Mouse (Mus musculus) kidney, embryonic 14.5 days (tissue): ENCODE measurements around the gene Pla2g4e. TPM values are rescaled to one million over a fixed set of nuclear protein-coding genes. Genes with fewer than 3 reads are reported as not detected.

Experiments used
- ATAC-seq: fragments of 200-750 bp; cut with Nextera tagmentation; 2 replicates; pipeline ENCODE4 v1.8.0; 2017; ENCODE audit warnings: moderate number of reproducible peaks, mild to moderate bottlenecking, moderate TSS enrichment, moderate library complexity; ENCODE audit not compliant: low FRiP score, low TSS enrichment
- H3K27ac ChIP-seq: fragments of 300-500 bp; sonication (generic); 2 replicates; pipeline ENCODE4 v1.5.1; 2014; ENCODE audit warnings: low read depth, mild to moderate bottlenecking, low read length, moderate library complexity, mixed read lengths
- H3K27me3 ChIP-seq: fragments of 300-500 bp; sonication (generic); 2 replicates; pipeline ENCODE4 v1.6.1; 2014; ENCODE audit warnings: mild to moderate bottlenecking, low read length; ENCODE audit not compliant: control insufficient read depth, insufficient read depth
- H3K36me3 ChIP-seq: fragments of 300-500 bp; sonication (generic); 2 replicates; pipeline ENCODE4 v1.6.1; 2014; ENCODE audit warnings: low read length, mixed read lengths; ENCODE audit not compliant: control insufficient read depth, insufficient read depth
- H3K4me1 ChIP-seq: fragments of 300-500 bp; sonication (generic); 2 replicates; pipeline ENCODE4 v1.6.1; 2014; ENCODE audit warnings: low read length, mixed read lengths; ENCODE audit not compliant: control insufficient read depth, insufficient read depth
- H3K4me2 ChIP-seq: fragments of 300-500 bp; sonication (generic); replicated peaks from 2 replicates; pipeline ENCODE4 v1.6.1; 2014; ENCODE audit warnings: low read depth, mild to moderate bottlenecking, low read length
- H3K4me3 ChIP-seq: fragments of 300-500 bp; sonication (generic); 2 replicates; pipeline ENCODE4 v1.5.1; 2014; ENCODE audit warnings: mild to moderate bottlenecking, low read length
- H3K9ac ChIP-seq: fragments of 300-500 bp; sonication (generic); 2 replicates; pipeline ENCODE4 v1.6.1; 2014; ENCODE audit warnings: low read depth, mild to moderate bottlenecking, low read length, moderate library complexity
- H3K9me3 ChIP-seq: fragments of 300-500 bp; sonication (generic); 2 replicates; pipeline ENCODE4 v1.6.1; 2016; ENCODE audit warnings: low read length; ENCODE audit not compliant: control insufficient read depth
- WGBS: fragments of 180-500 bp; shearing (Covaris S2); extraction: QIAGEN DNeasy Blood & Tissue Kit; methylation state at CpG from one replicate; pipeline ENCODE4 v1.1.7; 2014; 5-methylcytosine and 5-hydroxymethylcytosine counted together
- polyA plus RNA-seq: library from polyadenylated mRNA; unstranded; fragments of >200 nt; fragmentation: Nextera tagmentation; extraction: Ambion mirVana; gene quantifications from 2 replicates; pipeline ENCODE4 v1.2.1, GENCODE M21; 2014

The Pla2g4e gene
- polyA plus RNA-seq, 1 experiment from 2014 or later = not detected

DNA sequence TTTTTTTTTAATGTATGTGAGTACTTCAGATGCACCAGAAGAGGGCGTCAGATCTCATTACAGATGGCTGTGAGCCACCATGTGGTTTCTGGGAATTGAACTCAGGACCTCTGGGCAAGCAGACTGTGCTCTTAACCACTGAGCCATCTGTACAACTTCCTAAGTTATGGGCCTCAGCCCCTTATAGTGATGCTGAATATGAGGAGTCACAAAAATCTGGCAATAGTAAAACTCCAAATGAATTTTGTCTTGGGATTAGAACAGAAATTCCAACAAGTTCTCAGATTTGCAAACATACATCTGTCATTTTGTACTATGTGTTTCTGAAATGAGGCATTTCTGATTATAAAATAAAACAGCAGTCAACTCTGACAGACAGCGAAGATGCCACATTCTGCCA lies 33.7 kb downstream of the Pla2g4e start:
- H3K4me3 ChIP-seq = no peak overlapping the region
- no peak overlapping the region for H3K9ac ChIP-seq
- no peak overlapping the region for H3K27ac ChIP-seq
- no peaks in the 10 kb centered on the region for H3K4me1 ChIP-seq
- H3K27me3 ChIP-seq = no peaks in the 10 kb centered on the region
- no peak for ATAC-seq
- WGBS = 67% methylated on average over 2 of the region's 2 CpGs
- H3K4me2 ChIP-seq = no peak overlapping the region
- no peaks in the 10 kb centered on the region for H3K9me3 ChIP-seq
- no peaks in the 10 kb centered on the region for H3K36me3 ChIP-seq

DNA sequence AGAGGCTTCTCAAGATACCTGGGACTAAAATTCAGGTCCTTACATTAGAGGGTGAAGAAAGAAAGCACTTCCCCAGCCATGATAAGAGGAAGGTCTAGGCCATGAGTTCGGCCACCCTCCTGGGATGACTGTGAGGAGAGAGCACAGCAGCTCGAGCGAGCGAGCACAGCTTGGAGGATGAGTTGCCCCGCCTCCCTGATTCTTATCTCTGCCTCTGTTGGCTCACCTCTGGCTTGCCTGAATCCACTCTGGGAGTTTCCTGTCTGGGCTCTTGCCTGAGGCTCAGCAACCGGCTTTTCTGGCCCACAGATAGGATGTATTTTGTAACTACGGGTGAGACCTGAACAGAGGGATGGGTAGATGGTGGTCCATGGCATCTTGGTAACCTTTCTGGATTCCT lies 37.2 kb downstream of the Pla2g4e start:
- Histone ChIP-seq H3K27me3 (no peaks in the 10 kb centered on the region), H3K4me3 (no peak overlapping the region), H3K4me2 (no peak overlapping the region), H3K9me3 (no peaks in the 10 kb centered on the region), H3K9ac (no peak overlapping the region), H3K27ac (no peak overlapping the region), H3K4me1 (no peaks in the 10 kb centered on the region), H3K36me3 (no peaks in the 10 kb centered on the region)
- no peak for ATAC-seq
- WGBS = 53% methylated on average over 7 of the region's 7 CpGs

DNA sequence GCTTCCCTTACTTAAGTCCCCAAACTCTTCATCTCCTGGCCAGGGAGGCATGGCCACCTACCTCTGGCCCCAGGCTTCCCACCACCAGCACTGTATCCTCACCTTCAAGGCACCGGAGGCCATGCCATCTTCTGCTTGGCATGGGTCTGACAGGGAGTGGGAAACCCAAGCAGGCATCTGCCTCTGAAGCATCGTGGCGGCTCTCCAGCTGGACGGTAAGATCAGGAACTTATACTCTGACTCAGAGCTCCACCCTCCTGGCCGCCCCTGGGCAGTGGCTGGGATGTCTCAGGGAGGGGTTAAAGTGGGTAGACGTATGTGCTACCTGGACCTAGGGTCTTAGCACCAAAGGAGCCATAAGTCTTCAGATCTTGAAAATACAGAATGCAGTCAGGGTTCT lies 38.1 kb downstream of the Pla2g4e start:
- Histone ChIP-seq H3K4me1 (no peaks in the 10 kb centered on the region), H3K4me3 (no peak overlapping the region), H3K27ac (no peak overlapping the region), H3K9me3 (no peaks in the 10 kb centered on the region), H3K4me2 (no peak overlapping the region), H3K36me3 (no peaks in the 10 kb centered on the region), H3K27me3 (no peaks in the 10 kb centered on the region), H3K9ac (no peak overlapping the region)
- 75% methylated on average over 6 of the region's 6 CpGs for WGBS
- ATAC-seq = no peak

DNA sequence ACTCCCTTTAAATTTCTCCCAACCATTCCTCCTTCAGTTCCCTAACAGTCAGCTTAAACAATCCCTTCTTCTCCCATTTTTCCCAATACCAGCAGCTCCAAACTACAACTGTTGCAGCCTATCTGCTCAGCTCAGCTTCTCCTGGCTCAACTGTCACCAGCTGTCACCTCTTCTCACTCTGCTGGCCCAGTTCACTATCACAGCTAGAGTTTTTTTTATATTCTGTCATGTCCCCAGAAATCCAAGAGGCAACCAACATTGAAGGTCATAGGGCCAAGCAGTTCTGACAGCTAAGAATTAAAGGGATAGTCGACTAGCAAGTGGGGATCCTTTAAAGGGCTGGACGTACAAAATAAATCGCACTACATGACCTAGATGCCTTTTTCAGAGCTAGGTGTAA lies 41.4 kb downstream of the Pla2g4e start:
- no peak for ATAC-seq
- 55% methylated on average over 3 of the region's 3 CpGs for WGBS
- H3K27me3 ChIP-seq = no peaks in the 10 kb centered on the region
- no peak overlapping the region for H3K9ac ChIP-seq
- no peaks in the 10 kb centered on the region for H3K4me1 ChIP-seq
- no peaks in the 10 kb centered on the region for H3K9me3 ChIP-seq
- no peaks in the 10 kb centered on the region for H3K36me3 ChIP-seq
- no peak overlapping the region for H3K4me2 ChIP-seq
- H3K4me3 ChIP-seq = no peak overlapping the region
- H3K27ac ChIP-seq = no peak overlapping the region

DNA sequence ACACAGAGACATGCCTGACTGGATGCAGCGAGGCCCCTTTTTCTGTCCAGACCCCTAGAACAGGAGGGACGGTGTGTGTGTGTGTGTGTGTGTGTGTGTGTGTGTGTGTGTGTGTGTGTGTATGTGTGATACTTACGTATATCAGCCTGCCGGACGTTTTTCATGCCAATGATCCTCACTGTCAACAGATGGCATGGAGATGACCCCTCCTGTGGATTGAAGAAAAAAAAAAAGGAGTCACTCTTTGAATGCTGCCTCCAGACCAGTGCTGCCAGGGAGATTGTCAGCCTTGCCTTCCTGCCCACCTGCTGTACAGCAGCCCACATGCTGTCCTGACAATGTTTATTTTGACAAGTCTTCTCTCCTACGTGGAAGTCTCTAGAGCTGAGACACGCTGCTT lies 45.1 kb downstream of the Pla2g4e start:
- no peak for ATAC-seq
- WGBS = 72% methylated on average over 7 of the region's 7 CpGs
- Histone ChIP-seq H3K9ac (no peak overlapping the region), H3K27me3 (no peaks in the 10 kb centered on the region), H3K4me1 (no peaks in the 10 kb centered on the region), H3K4me3 (no peak overlapping the region), H3K4me2 (no peak overlapping the region), H3K9me3 (no peaks in the 10 kb centered on the region), H3K27ac (no peak overlapping the region), H3K36me3 (no peaks in the 10 kb centered on the region)

DNA sequence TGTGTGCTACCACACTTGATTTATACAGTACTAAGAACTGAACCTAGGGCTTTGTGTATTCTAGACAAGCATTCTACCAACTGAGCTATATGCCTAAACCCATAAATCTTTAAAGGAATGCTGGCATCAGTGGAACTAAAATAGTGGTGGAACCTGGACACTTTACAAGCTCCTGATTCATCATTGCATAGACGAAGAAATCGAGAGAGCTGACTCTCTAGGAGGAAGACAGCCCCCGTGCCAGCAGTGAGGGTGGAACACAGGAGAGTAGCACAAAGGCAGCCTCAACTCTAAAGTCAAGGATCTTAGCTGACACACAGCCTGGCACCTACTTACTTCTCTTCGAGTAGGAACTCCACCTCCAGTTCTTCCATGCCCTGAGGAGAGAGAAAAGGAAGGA lies 57.0 kb downstream of the Pla2g4e start:
- no peaks in the 10 kb centered on the region for H3K36me3 ChIP-seq
- no peak overlapping the region for H3K9ac ChIP-seq
- no peak for ATAC-seq
- no peak overlapping the region for H3K4me3 ChIP-seq
- H3K4me1 ChIP-seq = no peaks in the 10 kb centered on the region
- WGBS = 79% methylated on average over 4 of the region's 4 CpGs
- no peak overlapping the region for H3K4me2 ChIP-seq
- H3K9me3 ChIP-seq = no peaks in the 10 kb centered on the region
- H3K27ac ChIP-seq = no peak overlapping the region
- no peaks in the 10 kb centered on the region for H3K27me3 ChIP-seq

DNA sequence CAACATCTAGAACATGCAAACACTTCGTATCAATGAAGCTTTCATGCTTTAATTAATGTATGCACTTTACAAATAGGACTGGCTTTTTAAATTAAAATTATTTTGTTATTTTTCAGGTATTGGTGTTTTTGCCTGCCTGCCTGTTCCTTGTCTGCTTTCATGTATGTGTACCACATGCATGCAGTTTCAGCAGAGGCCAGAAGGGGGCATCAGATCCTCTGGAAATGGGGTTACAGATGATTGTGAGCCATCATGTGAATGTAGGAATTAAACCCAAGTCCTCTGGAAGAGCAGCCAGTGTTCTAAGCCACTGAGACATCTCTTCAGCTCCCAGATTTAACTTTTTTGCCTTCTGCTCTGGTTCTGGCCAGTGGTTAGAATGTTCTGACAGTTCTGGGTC lies 57.6 kb downstream of the Pla2g4e start:
- Histone ChIP-seq H3K4me1 (no peaks in the 10 kb centered on the region), H3K36me3 (no peaks in the 10 kb centered on the region), H3K27ac (no peak overlapping the region), H3K9ac (no peak overlapping the region), H3K27me3 (no peaks in the 10 kb centered on the region), H3K9me3 (no peaks in the 10 kb centered on the region), H3K4me3 (no peak overlapping the region), H3K4me2 (no peak overlapping the region)
- ATAC-seq = no peak
- 92% methylated on average over 1 of the region's 1 CpGs for WGBS

DNA sequence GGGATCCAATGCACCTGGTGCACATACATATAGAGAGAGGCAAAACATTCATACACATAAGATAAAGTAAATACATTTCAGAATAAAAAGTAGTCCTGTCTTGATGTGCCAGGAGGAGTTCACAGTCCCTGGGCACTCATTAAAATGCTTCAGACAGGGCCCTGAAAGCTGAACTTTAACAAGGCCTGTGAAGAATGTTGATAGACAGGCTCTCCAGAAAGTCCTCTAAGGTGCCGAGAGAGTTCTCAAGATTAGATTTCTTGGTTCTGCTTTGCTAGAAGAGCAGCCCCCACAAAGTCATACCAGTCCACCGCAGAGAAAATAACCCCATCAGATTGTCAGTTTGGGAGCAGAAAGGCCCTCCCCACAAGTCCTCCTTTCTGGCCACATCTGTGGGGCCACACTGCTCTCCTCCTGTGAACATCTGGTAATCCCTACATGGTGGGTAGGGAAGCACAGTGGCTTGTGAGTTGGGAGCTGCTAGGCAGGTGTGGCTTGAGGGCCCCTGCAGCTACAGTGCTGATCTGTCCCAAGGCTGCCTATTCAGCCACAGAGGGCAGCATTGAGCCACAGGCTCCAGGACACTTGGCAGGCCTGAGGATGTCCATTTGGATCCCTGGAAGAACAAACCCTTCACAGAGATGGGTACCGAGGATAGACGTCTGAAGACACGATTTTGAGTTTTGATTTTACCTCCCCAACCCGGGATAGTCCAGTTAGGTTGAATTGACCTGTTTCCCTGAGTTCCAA lies 59.4 kb downstream of the Pla2g4e start:
- Histone ChIP-seq H3K4me2 (no peak overlapping the region), H3K9me3 (no peaks in the 10 kb centered on the region), H3K27me3 (no peaks in the 10 kb centered on the region), H3K4me1 (no peaks in the 10 kb centered on the region), H3K36me3 (no peaks in the 10 kb centered on the region), H3K27ac (no peak overlapping the region), H3K9ac (no peak overlapping the region), H3K4me3 (no peak overlapping the region)
- ATAC-seq = no peak
- WGBS = 76% methylated on average over 6 of the region's 6 CpGs

DNA sequence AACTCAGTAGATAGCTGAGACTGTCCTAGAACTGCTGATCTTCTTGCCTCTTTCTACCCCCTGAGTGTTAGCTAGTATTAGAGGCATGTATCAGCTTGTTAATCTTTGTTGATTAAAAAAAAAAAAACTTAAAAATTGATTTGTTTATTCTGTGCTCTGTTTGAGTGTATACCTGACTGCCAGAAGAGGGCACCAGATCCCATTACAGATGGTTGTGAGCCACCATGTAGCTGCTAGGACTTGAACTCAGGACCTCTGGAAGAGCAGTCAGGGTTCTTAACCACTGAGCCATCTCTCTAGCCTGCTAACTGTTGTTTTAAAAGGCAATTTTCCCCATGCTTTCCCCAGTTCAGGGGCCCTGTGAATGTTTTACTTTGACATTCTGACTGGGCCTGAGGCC lies 66.2 kb downstream of the Pla2g4e start:
- Histone ChIP-seq H3K36me3 (no peaks in the 10 kb centered on the region), H3K9me3 (no peaks in the 10 kb centered on the region), H3K4me3 (no peak overlapping the region), H3K4me1 (no peaks in the 10 kb centered on the region), H3K27ac (no peak overlapping the region), H3K4me2 (no peak overlapping the region), H3K9ac (no peak overlapping the region), H3K27me3 (no peaks in the 10 kb centered on the region)
- no peak for ATAC-seq
